Mouse (Mus musculus) kidney, embryonic 14.5 days (tissue): ENCODE results near the gene Zic4. TPM values are rescaled to one million over a fixed set of nuclear protein-coding genes. Genes with fewer than 3 reads are reported as not detected.

Source experiments
- ATAC-seq: fragments of 200-750 bp; cut with Nextera tagmentation; 2 replicates; pipeline ENCODE4 v1.8.0; 2017; ENCODE audit warnings: moderate number of reproducible peaks, mild to moderate bottlenecking, moderate TSS enrichment, moderate library complexity; ENCODE audit not compliant: low FRiP score, low TSS enrichment
- H3K27ac ChIP-seq: fragments of 300-500 bp; sonication (generic); 2 replicates; pipeline ENCODE4 v1.5.1; 2014; ENCODE audit warnings: low read depth, mild to moderate bottlenecking, low read length, moderate library complexity, mixed read lengths
- H3K27me3 ChIP-seq: fragments of 300-500 bp; sonication (generic); 2 replicates; pipeline ENCODE4 v1.6.1; 2014; ENCODE audit warnings: mild to moderate bottlenecking, low read length; ENCODE audit not compliant: control insufficient read depth, insufficient read depth
- H3K36me3 ChIP-seq: fragments of 300-500 bp; sonication (generic); 2 replicates; pipeline ENCODE4 v1.6.1; 2014; ENCODE audit warnings: low read length, mixed read lengths; ENCODE audit not compliant: control insufficient read depth, insufficient read depth
- H3K4me1 ChIP-seq: fragments of 300-500 bp; sonication (generic); 2 replicates; pipeline ENCODE4 v1.6.1; 2014; ENCODE audit warnings: low read length, mixed read lengths; ENCODE audit not compliant: control insufficient read depth, insufficient read depth
- H3K4me2 ChIP-seq: fragments of 300-500 bp; sonication (generic); replicated peaks from 2 replicates; pipeline ENCODE4 v1.6.1; 2014; ENCODE audit warnings: low read depth, mild to moderate bottlenecking, low read length
- H3K4me3 ChIP-seq: fragments of 300-500 bp; sonication (generic); 2 replicates; pipeline ENCODE4 v1.5.1; 2014; ENCODE audit warnings: mild to moderate bottlenecking, low read length
- H3K9ac ChIP-seq: fragments of 300-500 bp; sonication (generic); 2 replicates; pipeline ENCODE4 v1.6.1; 2014; ENCODE audit warnings: low read depth, mild to moderate bottlenecking, low read length, moderate library complexity
- H3K9me3 ChIP-seq: fragments of 300-500 bp; sonication (generic); 2 replicates; pipeline ENCODE4 v1.6.1; 2016; ENCODE audit warnings: low read length; ENCODE audit not compliant: control insufficient read depth
- WGBS: fragments of 180-500 bp; shearing (Covaris S2); extraction: QIAGEN DNeasy Blood & Tissue Kit; methylation state at CpG from one replicate; pipeline ENCODE4 v1.1.7; 2014; 5-methylcytosine and 5-hydroxymethylcytosine counted together
- polyA plus RNA-seq: library from polyadenylated mRNA; unstranded; fragments of >200 nt; fragmentation: Nextera tagmentation; extraction: Ambion mirVana; gene quantifications from 2 replicates; pipeline ENCODE4 v1.2.1, GENCODE M21; 2014

The Zic4 gene
- polyA plus RNA-seq, 1 experiment from 2014 or later, result not detected

GRCm38 (mm10) chr9:91360151-91361032 is 1.8 kb upstream of the Zic4 start:
- no peak overlapping the region for H3K4me2 ChIP-seq
- no peak overlapping the region for H3K4me3 ChIP-seq
- no peak for ATAC-seq
- no peaks in the 10 kb centered on the region for H3K36me3 ChIP-seq
- no peak overlapping the region for H3K9ac ChIP-seq
- no peaks in the 10 kb centered on the region for H3K9me3 ChIP-seq
- H3K27ac ChIP-seq, result no peak overlapping the region
- WGBS, result 3% methylated on average over 21 of the region's 21 CpGs
- peaks cover 5% of the 10 kb centered on the region; the same call in 1 of the 2 replicates for H3K4me1 ChIP-seq
- H3K27me3 ChIP-seq, result peaks cover 84% of the 10 kb centered on the region

- peak; percentile 33; the same call in 1 of the 2 replicates for ATAC-seq
- Histone ChIP-seq H3K4me2 (no peak overlapping the region), H3K4me1 (no peaks in the 10 kb centered on the region), H3K27ac (no peak overlapping the region), H3K4me3 (no peak overlapping the region), H3K9ac (no peak overlapping the region), H3K9me3 (no peaks in the 10 kb centered on the region), H3K27me3 (peaks cover 84% of the 10 kb centered on the region), H3K36me3 (no peaks in the 10 kb centered on the region)
- WGBS, result 1% methylated on average over 35 of the region's 35 CpGs
Measured at GRCm38 (mm10) chr9:91361033-91361855, 969 bp upstream of the Zic4 start.

GRCm38 (mm10) chr9:91363011-91363730 is 958 bp downstream of the Zic4 start:
- Histone ChIP-seq H3K9me3 (no peaks in the 10 kb centered on the region), H3K4me3 (no peak overlapping the region), H3K4me1 (no peaks in the 10 kb centered on the region), H3K27me3 (peaks cover 84% of the 10 kb centered on the region), H3K9ac (no peak overlapping the region), H3K27ac (no peak overlapping the region), H3K36me3 (no peaks in the 10 kb centered on the region), H3K4me2 (no peak overlapping the region)
- ATAC-seq, result no peak
- WGBS, result 3% methylated on average over 14 of the region's 14 CpGs

GRCm38 (mm10) chr9:91363814-91364126 is 1.6 kb downstream of the Zic4 start:
- ATAC-seq, result no peak
- H3K36me3 ChIP-seq, result no peaks in the 10 kb centered on the region
- no peaks in the 10 kb centered on the region for H3K9me3 ChIP-seq
- H3K4me1 ChIP-seq, result no peaks in the 10 kb centered on the region
- H3K4me2 ChIP-seq, result no peak overlapping the region
- H3K27me3 ChIP-seq, result peaks cover 86% of the 10 kb centered on the region
- no peak overlapping the region for H3K27ac ChIP-seq
- H3K9ac ChIP-seq, result no peak overlapping the region
- no peak overlapping the region for H3K4me3 ChIP-seq
- under 1% methylated on average over 7 of the region's 7 CpGs for WGBS

GRCm38 (mm10) chr9:91364127-91364970 is 2.1 kb downstream of the Zic4 start:
- Histone ChIP-seq H3K4me2 (0 out of 2 replicates have a peak overlapping the region, but pooled peaks have one; percentile 0), H3K4me1 (no peaks in the 10 kb centered on the region), H3K9ac (no peak overlapping the region), H3K36me3 (no peaks in the 10 kb centered on the region), H3K9me3 (no peaks in the 10 kb centered on the region), H3K4me3 (peak overlapping the region; percentile 17; the same call in 1 of the 2 replicates), H3K27ac (no peak overlapping the region), H3K27me3 (peaks cover 86% of the 10 kb centered on the region)
- under 1% methylated on average over 75 of the region's 77 CpGs for WGBS
- ATAC-seq, result 0 out of 2 replicates have a peak, but pooled peaks have one; percentile 14

- peak; percentile 68 for ATAC-seq
- under 1% methylated on average over 34 of the region's 42 CpGs for WGBS
- no peak overlapping the region for H3K27ac ChIP-seq
Measured at GRCm38 (mm10) chr9:91364971-91365501, 2.8 kb downstream of the Zic4 start.

GRCm38 (mm10) chr9:91365664-91366063 is 3.5 kb downstream of the Zic4 start, which contains the start of gene Zic1:
Gene Zic1, minus strand, starts transcription at chr9:91365810.
- Histone ChIP-seq H3K4me2 (peak within 1 kb of the TSS; percentile 0; the same call in 1 of the 2 replicates), H3K9ac (no peak within 1 kb of the TSS), H3K9me3 (no peaks in the 10 kb centered on the region), H3K4me1 (no peaks in the 10 kb centered on the region), H3K27me3 (peaks cover 91% of the 10 kb centered on the region), H3K4me3 (peak within 1 kb of the TSS; percentile 17), H3K36me3 (no peaks in the 10 kb centered on the region), H3K27ac (no peak within 1 kb of the TSS)
- ATAC-seq, result no peak
- 1% methylated on average over 33 of the region's 33 CpGs for WGBS

More at GRCm38 (mm10) chr9:91364971-91365501, 2.8 kb downstream of the Zic4 start:
- Histone ChIP-seq H3K4me2 (peak overlapping the region; percentile 0; the same call in 1 of the 2 replicates), H3K4me1 (no peaks in the 10 kb centered on the region), H3K9ac (no peak overlapping the region), H3K36me3 (no peaks in the 10 kb centered on the region), H3K27me3 (peaks cover 88% of the 10 kb centered on the region), H3K4me3 (peak overlapping the region; percentile 17), H3K9me3 (no peaks in the 10 kb centered on the region)
